Mouse (Mus musculus): ENCODE measurements around the gene Zfp385b. TPM values are rescaled to one million over a fixed set of nuclear protein-coding genes. Genes with fewer than 3 reads are reported as not detected.
"Not testable (repeated sequence)": the region's sequence is repeated elsewhere in the genome, so short reads cannot be mapped to it uniquely, and the experiment has no call there.

The Zfp385b gene
- polyA plus RNA-seq, 1 experiment from 2014 or later: 2.2 TPM

GRCm38 (mm10) chr2:77472254-77472837 lies 347.1 kb downstream of the Zfp385b start:
- DNase-seq (ENCODE audit: low spot score): no peak

GRCm38 (mm10) chr2:77470716-77471115 lies 348.7 kb downstream of the Zfp385b start:
- DNase-seq (ENCODE audit: low spot score): no peak

- no peak for DNase-seq (ENCODE audit: low spot score)
Observed at GRCm38 (mm10) chr2:77461413-77461812, 358.0 kb downstream of the Zfp385b start.

GRCm38 (mm10) chr2:77460011-77460410 lies 359.4 kb downstream of the Zfp385b start:
- DNase-seq (ENCODE audit: low spot score): no peak

- DNase-seq (ENCODE audit: low spot score): no peak
Observed at GRCm38 (mm10) chr2:77458431-77458830, 361.0 kb downstream of the Zfp385b start.

- DNase-seq (ENCODE audit: low spot score): no peak
Observed at GRCm38 (mm10) chr2:77457120-77457519, 362.3 kb downstream of the Zfp385b start.

GRCm38 (mm10) chr2:77456602-77457001 lies 362.8 kb downstream of the Zfp385b start:
- peak; percentile 15 for DNase-seq (ENCODE audit: low spot score)

- no peak for DNase-seq (ENCODE audit: low spot score)
Observed at GRCm38 (mm10) chr2:77454341-77454937, 365.0 kb downstream of the Zfp385b start.

- DNase-seq (ENCODE audit: low spot score): no peak
Observed at GRCm38 (mm10) chr2:77453786-77454185, 365.7 kb downstream of the Zfp385b start.

GRCm38 (mm10) chr2:77450017-77450416 lies 369.4 kb downstream of the Zfp385b start:
- DNase-seq (ENCODE audit: low spot score): not testable (repeated sequence)

GRCm38 (mm10) chr2:77448951-77449480 lies 370.4 kb downstream of the Zfp385b start:
- no peak for DNase-seq (ENCODE audit: low spot score)

- no peak for DNase-seq (ENCODE audit: low spot score)
Observed at GRCm38 (mm10) chr2:77444282-77444681, 375.2 kb downstream of the Zfp385b start.

GRCm38 (mm10) chr2:77440591-77440990 lies 378.8 kb downstream of the Zfp385b start:
- no peak for DNase-seq (ENCODE audit: low spot score)

- DNase-seq (ENCODE audit: low spot score): no peak
Observed at GRCm38 (mm10) chr2:77436241-77436759, 383.1 kb downstream of the Zfp385b start.

- DNase-seq (ENCODE audit: low spot score): no peak
Observed at GRCm38 (mm10) chr2:77419476-77419875, 400.0 kb downstream of the Zfp385b start.

GRCm38 (mm10) chr2:77418078-77418477 lies 401.4 kb downstream of the Zfp385b start:
- DNase-seq (ENCODE audit: low spot score): no peak

GRCm38 (mm10) chr2:77412171-77412570 lies 407.3 kb downstream of the Zfp385b start:
- no peak for DNase-seq (ENCODE audit: low spot score)

GRCm38 (mm10) chr2:77411612-77412011 lies 407.8 kb downstream of the Zfp385b start:
- no peak for DNase-seq (ENCODE audit: low spot score)

GRCm38 (mm10) chr2:77409521-77410135 lies 409.8 kb downstream of the Zfp385b start:
- DNase-seq (ENCODE audit: low spot score): no peak

- DNase-seq (ENCODE audit: low spot score): no peak
Observed at GRCm38 (mm10) chr2:77408972-77409371, 410.5 kb downstream of the Zfp385b start.

GRCm38 (mm10) chr2:77402329-77402728 lies 417.1 kb downstream of the Zfp385b start:
- DNase-seq (ENCODE audit: low spot score): no peak
